Mouse (Mus musculus) lung, adult 2 months (tissue): Measurements from ENCODE around the gene Sox1.

Experiments used
- CTCF ChIP-seq: fragments of 200-500 bp; IDR thresholded peaks from 2 replicates; pipeline ENCODE4 v1.5.1; 2011; ENCODE audit warnings: mild to moderate bottlenecking, low read length, control low read depth; ENCODE audit not compliant: insufficient read depth
- POLR2A ChIP-seq: fragments of 200-500 bp; IDR thresholded peaks from 2 replicates; pipeline ENCODE4 v1.6.1; 2011; ENCODE audit warnings: low read depth, mild to moderate bottlenecking, control low read depth, low read length, borderline replicate concordance; ENCODE audit errors: extremely low read depth

DNA sequence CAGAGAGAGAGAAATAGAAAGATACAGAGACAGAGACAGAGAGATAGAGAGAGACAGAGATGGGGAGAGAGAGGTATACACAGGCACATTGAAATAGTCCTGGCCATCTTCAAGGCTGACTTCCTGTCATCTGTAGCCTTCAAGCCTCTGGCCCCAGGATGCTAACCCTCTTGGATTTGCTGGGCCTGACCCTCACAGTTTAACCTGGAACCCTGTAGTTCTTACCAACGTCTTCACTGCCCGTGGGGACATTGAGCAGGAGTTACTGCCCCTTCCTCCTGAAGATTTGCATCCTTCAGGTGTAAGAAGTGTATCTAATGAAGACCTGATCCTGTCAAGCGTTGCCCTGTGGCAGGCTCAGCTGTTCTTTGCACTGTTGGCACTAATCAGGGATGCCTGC is 14.0 kb upstream of the Sox1 start:
- TF ChIP-seq POLR2A (no peak), CTCF (no peak)
